Mouse (Mus musculus) brain, embryonic 14.5 days (tissue): Measurements from ENCODE around the gene Asic1.

ENCODE experiments used
- CTCF ChIP-seq: fragments of 200-500 bp; IDR thresholded peaks from 2 replicates; pipeline ENCODE4 v1.5.1; 2012; ENCODE audit warnings: inconsistent platforms, mild to moderate bottlenecking, moderate library complexity, borderline replicate concordance; ENCODE audit not compliant: insufficient read depth, insufficient read length; ENCODE audit errors: extremely low read depth
- POLR2A ChIP-seq: fragments of 200-500 bp; IDR thresholded peaks from 2 replicates; pipeline ENCODE4 v1.6.1; 2012; ENCODE audit warnings: mild to moderate bottlenecking, inconsistent platforms, borderline replicate concordance; ENCODE audit not compliant: poor library complexity, insufficient read depth, insufficient read length, severe bottlenecking; ENCODE audit errors: extremely low read depth

GRCm38 (mm10) chr15:99728211-99728610 is 58.0 kb downstream of the Asic1 start:
- TF ChIP-seq POLR2A (no peak), CTCF (no peak)
